Comparison of ENCODE assay signal across 1 mouse cellular context in genomic region chr19:16492453-16492852, GRCm38 (mm10).
TF ChIP-seq lines count a peak whose summit lies in the region.

No protein-coding gene starts in this region.

TF ChIP-seq in MEL, 35 proteins besides CTCF, POLR2A, EP300 and RAD21 (continued from another document):
- no peak for TF ChIP-seq ZNF384 (IDR thresholded peaks at IDR 0.05; ENCODE audit: low read depth, low read length)
- TF ChIP-seq JUND (IDR thresholded peaks at IDR 0.05; ENCODE audit: low read depth, low read length), result no peak
- no peak for TF ChIP-seq POLR2AphosphoS5 (IDR thresholded peaks at IDR 0.05; ENCODE audit: borderline replicate concordance, low read depth, low read length)
- no peak for TF ChIP-seq E2F4 (IDR thresholded peaks at IDR 0.05; ENCODE audit: borderline replicate concordance, low read depth, low read length)
- TF ChIP-seq ZC3H11A (IDR thresholded peaks at IDR 0.05; ENCODE audit: low read depth, low read length), result no peak
- no peak for TF ChIP-seq HCFC1 (IDR thresholded peaks at IDR 0.05; ENCODE audit: low read depth, low read length)
- peak; percentile 70 for TF ChIP-seq TCF12 (IDR thresholded peaks at IDR 0.05; ENCODE audit: low read depth, low read length)
- no peak for TF ChIP-seq MAX (IDR thresholded peaks at IDR 0.05; ENCODE audit: low read length)
- TF ChIP-seq CHD2 (IDR thresholded peaks at IDR 0.05; ENCODE audit: low read length), result no peak
- TF ChIP-seq ZMIZ1 (IDR thresholded peaks at IDR 0.05; ENCODE audit: low read depth, low read length), result no peak
- TF ChIP-seq SMC3 (IDR thresholded peaks at IDR 0.05; ENCODE audit: low read depth, low read length), result no peak
TF ChIP-seq in MEL: peak in this region for 5.
